Mouse (Mus musculus) liver, embryonic 13.5 days (tissue): ENCODE measurements around the gene P4hb. TPM values are rescaled to one million over a fixed set of nuclear protein-coding genes. Genes with fewer than 3 reads are reported as not detected.

ENCODE experiments used
- ATAC-seq: fragments of 200-750 bp; cut with Nextera tagmentation; 2 replicates; pipeline ENCODE4 v1.8.0; 2017; ENCODE audit warnings: low read depth, mild to moderate bottlenecking, moderate number of reproducible peaks, moderate library complexity
- DNase-seq: peaks from one replicate; pipeline ENCODE4 v3.0.0; 2022
- H3K27ac ChIP-seq: fragments of 300-500 bp; sonication (generic); 2 replicates; pipeline ENCODE4 v1.5.1; 2015; ENCODE audit warnings: moderate library complexity, mild to moderate bottlenecking, inconsistent platforms
- H3K27me3 ChIP-seq: fragments of 300-500 bp; sonication (generic); 2 replicates; pipeline ENCODE4 v1.6.1; 2015; ENCODE audit warnings: mild to moderate bottlenecking, inconsistent platforms
- H3K36me3 ChIP-seq: fragments of 300-500 bp; sonication (generic); 2 replicates; pipeline ENCODE4 v1.6.1; 2015; ENCODE audit warnings: mild to moderate bottlenecking, inconsistent platforms
- H3K4me1 ChIP-seq: fragments of 300-500 bp; sonication (generic); replicated peaks from 2 replicates; pipeline ENCODE4 v1.6.1; 2015; ENCODE audit warnings: inconsistent platforms
- H3K4me2 ChIP-seq: fragments of 300-500 bp; sonication (generic); 2 replicates; pipeline ENCODE4 v1.6.1; 2015; ENCODE audit warnings: inconsistent platforms, mild to moderate bottlenecking, moderate library complexity
- H3K4me3 ChIP-seq: fragments of 300-500 bp; sonication (generic); replicated peaks from 2 replicates; pipeline ENCODE4 v1.5.1; 2015; ENCODE audit warnings: mild to moderate bottlenecking, inconsistent platforms
- H3K9ac ChIP-seq: fragments of 300-500 bp; sonication (generic); 2 replicates; pipeline ENCODE4 v1.6.1; 2015; ENCODE audit warnings: mild to moderate bottlenecking, inconsistent platforms
- H3K9me3 ChIP-seq: fragments of 300-500 bp; sonication (generic); replicated peaks from 2 replicates; pipeline ENCODE4 v1.6.1; 2016; ENCODE audit warnings: inconsistent platforms
- WGBS: fragments of 180-500 bp; shearing (Covaris S2); methylation state at CpG from one replicate; pipeline ENCODE4 v1.1.7; 2015; ENCODE audit not compliant: insufficient replicate concordance; 5-methylcytosine and 5-hydroxymethylcytosine counted together
- polyA plus RNA-seq: library from polyadenylated mRNA; unstranded; fragments of >200 nt; fragmentation: Nextera tagmentation; extraction: Ambion mirVana; gene quantifications from 2 replicates; pipeline ENCODE4 v1.2.1, GENCODE M21; 2015

Gene P4hb
- polyA plus RNA-seq, 1 experiment from 2014 or later = 403 TPM

- Histone ChIP-seq H3K9ac (no peak overlapping the region), H3K9me3 (no peaks in the 10 kb centered on the region), H3K4me1 (peaks cover 50% of the 10 kb centered on the region), H3K4me3 (no peak overlapping the region), H3K4me2 (no peak overlapping the region), H3K36me3 (peaks cover 70% of the 10 kb centered on the region), H3K27me3 (peaks cover 8% of the 10 kb centered on the region), H3K27ac (peak overlapping the region; percentile 18; the same call in 1 of the 2 replicates)
- 80% methylated on average over 10 of the region's 10 CpGs for WGBS
- no peak for DNase-seq
- no peak for ATAC-seq
Observed at GRCm38 (mm10) chr11:120613481-120613972, 40.5 kb upstream of the P4hb start.

- peak; percentile 69 for DNase-seq
Observed at GRCm38 (mm10) chr11:120612763-120613162, 39.7 kb upstream of the P4hb start.

GRCm38 (mm10) chr11:120610477-120611046, 37.5 kb upstream of the P4hb start:
- H3K9ac ChIP-seq = no peak overlapping the region
- WGBS = 86% methylated on average over 9 of the region's 9 CpGs
- DNase-seq (no peak), ATAC-seq (no peak)
- H3K4me2 ChIP-seq = no peak overlapping the region
- peaks cover 18% of the 10 kb centered on the region for H3K27me3 ChIP-seq
- no peaks in the 10 kb centered on the region for H3K9me3 ChIP-seq
- peaks cover 44% of the 10 kb centered on the region for H3K4me1 ChIP-seq
- H3K36me3 ChIP-seq = peaks cover 75% of the 10 kb centered on the region
- H3K4me3 ChIP-seq = no peak overlapping the region
- no peak overlapping the region for H3K27ac ChIP-seq

More at GRCm38 (mm10) chr11:120612763-120613162, 39.7 kb upstream of the P4hb start:
- WGBS = 37% methylated on average over 6 of the region's 6 CpGs
- no peak overlapping the region for H3K4me3 ChIP-seq
- H3K9ac ChIP-seq = no peak overlapping the region
- no peak overlapping the region for H3K27ac ChIP-seq
- peaks cover 16% of the 10 kb centered on the region for H3K27me3 ChIP-seq
- peaks cover 51% of the 10 kb centered on the region for H3K4me1 ChIP-seq
- H3K36me3 ChIP-seq = peaks cover 64% of the 10 kb centered on the region
- H3K4me2 ChIP-seq = no peak overlapping the region
- no peaks in the 10 kb centered on the region for H3K9me3 ChIP-seq
- ATAC-seq = peak; percentile 8; the same call in 1 of the 2 replicates

- Histone ChIP-seq H3K27ac (peak overlapping the region; percentile 70; the same call in 1 of the 2 replicates), H3K27me3 (peaks cover 18% of the 10 kb centered on the region), H3K4me1 (peaks cover 43% of the 10 kb centered on the region), H3K36me3 (peaks cover 76% of the 10 kb centered on the region), H3K9me3 (no peaks in the 10 kb centered on the region), H3K4me3 (0 out of 2 replicates have a peak overlapping the region, but pooled peaks have one; percentile 43), H3K4me2 (peak overlapping the region; percentile 60), H3K9ac (peak overlapping the region; percentile 55)
- peak; percentile 71 for ATAC-seq
- DNase-seq = no peak
- 22% methylated on average over 7 of the region's 8 CpGs for WGBS
Observed at GRCm38 (mm10) chr11:120609250-120609649, 36.2 kb upstream of the P4hb start.

GRCm38 (mm10) chr11:120608241-120609034, 35.4 kb upstream of the P4hb start, which contains the start of gene Npb:
Npb (plus strand) TSS chr11:120608477.
- DNase-seq (no peak), ATAC-seq (no peak)
- peak within 1 kb of the TSS; percentile 55 for H3K9ac ChIP-seq
- peaks cover 18% of the 10 kb centered on the region for H3K27me3 ChIP-seq
- peak within 1 kb of the TSS; percentile 70 for H3K27ac ChIP-seq
- peaks cover 51% of the 10 kb centered on the region for H3K4me1 ChIP-seq
- H3K4me2 ChIP-seq = peak within 1 kb of the TSS; percentile 60
- no peaks in the 10 kb centered on the region for H3K9me3 ChIP-seq
- 23% methylated on average over 45 of the region's 45 CpGs for WGBS
- H3K4me3 ChIP-seq = peak within 1 kb of the TSS; percentile 43
- H3K36me3 ChIP-seq = peaks cover 74% of the 10 kb centered on the region

- Histone ChIP-seq H3K4me2 (no peak overlapping the region), H3K9me3 (no peaks in the 10 kb centered on the region), H3K36me3 (peaks cover 74% of the 10 kb centered on the region), H3K4me3 (no peak overlapping the region), H3K4me1 (peaks cover 63% of the 10 kb centered on the region), H3K27me3 (peaks cover 18% of the 10 kb centered on the region), H3K27ac (no peak overlapping the region), H3K9ac (no peak overlapping the region)
- DNase-seq = no peak
- ATAC-seq = no peak
- WGBS = 76% methylated on average over 4 of the region's 4 CpGs
Observed at GRCm38 (mm10) chr11:120606764-120607163, 33.7 kb upstream of the P4hb start.

- Histone ChIP-seq H3K27ac (no peak overlapping the region; the same call in 1 of the 2 replicates), H3K36me3 (peaks cover 70% of the 10 kb centered on the region), H3K4me2 (no peak overlapping the region), H3K27me3 (peaks cover 18% of the 10 kb centered on the region), H3K9me3 (no peaks in the 10 kb centered on the region), H3K9ac (no peak overlapping the region), H3K4me3 (no peak overlapping the region), H3K4me1 (peaks cover 70% of the 10 kb centered on the region)
- DNase-seq (no peak), ATAC-seq (no peak)
- 80% methylated on average over 7 of the region's 7 CpGs for WGBS
Observed at GRCm38 (mm10) chr11:120605667-120606066, 32.6 kb upstream of the P4hb start.

GRCm38 (mm10) chr11:120603545-120603944, 30.5 kb upstream of the P4hb start:
- peaks cover 63% of the 10 kb centered on the region for H3K36me3 ChIP-seq
- H3K27ac ChIP-seq = peak overlapping the region; percentile 64
- peak overlapping the region; percentile 12 for H3K4me3 ChIP-seq
- H3K9ac ChIP-seq = peak overlapping the region; percentile 49
- DNase-seq (no peak), ATAC-seq (peak; percentile 81)
- H3K9me3 ChIP-seq = no peaks in the 10 kb centered on the region
- H3K27me3 ChIP-seq = peaks cover 10% of the 10 kb centered on the region
- WGBS = 32% methylated on average over 2 of the region's 2 CpGs
- peak overlapping the region; percentile 56 for H3K4me2 ChIP-seq
- H3K4me1 ChIP-seq = peaks cover 78% of the 10 kb centered on the region

- H3K27ac ChIP-seq = no peak overlapping the region
- H3K4me1 ChIP-seq = peaks cover 79% of the 10 kb centered on the region
- no peaks in the 10 kb centered on the region for H3K27me3 ChIP-seq
- no peak overlapping the region for H3K4me3 ChIP-seq
- ATAC-seq (no peak), DNase-seq (no peak)
- no peaks in the 10 kb centered on the region for H3K9me3 ChIP-seq
- 81% methylated on average over 3 of the region's 3 CpGs for WGBS
- 0 out of 2 replicates have a peak overlapping the region, but pooled peaks have one; percentile 12 for H3K4me2 ChIP-seq
- peak overlapping the region; percentile 99; the same call in 1 of the 2 replicates for H3K9ac ChIP-seq
- peaks cover 66% of the 10 kb centered on the region for H3K36me3 ChIP-seq
Observed at GRCm38 (mm10) chr11:120600716-120601115, 27.7 kb upstream of the P4hb start.

GRCm38 (mm10) chr11:120598990-120599549, 26.0 kb upstream of the P4hb start:
- Histone ChIP-seq H3K4me2 (peak overlapping the region; percentile 98), H3K9ac (peak overlapping the region; percentile 99), H3K4me1 (peaks cover 85% of the 10 kb centered on the region), H3K9me3 (no peaks in the 10 kb centered on the region), H3K36me3 (peaks cover 66% of the 10 kb centered on the region), H3K27ac (peak overlapping the region; percentile 95), H3K4me3 (peak overlapping the region; percentile 99), H3K27me3 (no peaks in the 10 kb centered on the region)
- WGBS = 43% methylated on average over 17 of the region's 17 CpGs
- ATAC-seq = no peak
- DNase-seq = no peak
